Mouse (Mus musculus) adrenal gland, postnatal 25 days (tissue): ENCODE measurements at regions not wholly inside any gene's neighbourhood (a gene's known extent, or its start where the extent isn't known, plus 50 kb on each side); places are given as distances from the start of the nearest gene placed in this dataset.

Experiments used
- DNase-seq: peaks from one replicate; pipeline ENCODE4 v3.0.0; 2021; ENCODE audit warnings: mixed read lengths

DNA sequence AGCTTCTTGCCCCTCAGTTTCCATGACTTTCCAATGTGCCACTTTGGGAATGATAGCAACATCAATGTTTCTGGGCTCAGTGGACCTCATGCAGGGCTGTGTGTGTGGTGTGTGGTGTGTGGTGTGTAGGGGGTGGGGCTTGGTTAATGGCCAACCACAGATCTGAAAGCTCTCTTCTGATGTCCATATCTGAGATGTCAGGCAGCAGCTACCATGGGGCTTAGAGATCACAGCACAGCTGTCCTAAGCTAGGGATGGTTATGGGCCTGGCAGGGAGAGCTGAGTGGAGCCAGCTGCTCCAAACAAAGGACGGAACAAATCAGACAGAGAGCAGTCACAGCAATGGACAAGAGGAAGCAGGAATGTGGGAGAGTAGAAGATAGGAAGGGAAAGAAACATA is 606.8 kb upstream of the Cdh5 start:
- DNase-seq: no peak

DNA sequence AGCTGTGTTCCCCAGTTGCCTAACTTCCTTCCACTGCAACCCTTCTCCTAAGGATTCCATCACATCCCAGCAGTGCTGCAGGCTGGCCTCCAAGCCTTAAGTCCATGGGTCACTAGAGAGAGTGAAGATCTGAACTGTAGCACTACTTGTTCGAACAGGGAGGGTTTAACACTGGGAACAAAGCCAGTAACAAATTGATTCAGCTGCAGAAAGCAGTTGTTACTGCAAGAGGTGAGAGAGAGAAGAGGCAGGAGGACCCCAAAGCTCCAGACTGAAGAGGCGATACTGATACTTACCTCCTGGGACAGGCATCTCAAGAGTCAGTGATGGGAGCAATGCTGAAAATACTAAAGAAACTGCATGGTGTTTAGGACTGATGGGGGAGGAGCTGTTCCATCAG is 600.1 kb upstream of the Cdh5 start:
- no peak for DNase-seq

DNA sequence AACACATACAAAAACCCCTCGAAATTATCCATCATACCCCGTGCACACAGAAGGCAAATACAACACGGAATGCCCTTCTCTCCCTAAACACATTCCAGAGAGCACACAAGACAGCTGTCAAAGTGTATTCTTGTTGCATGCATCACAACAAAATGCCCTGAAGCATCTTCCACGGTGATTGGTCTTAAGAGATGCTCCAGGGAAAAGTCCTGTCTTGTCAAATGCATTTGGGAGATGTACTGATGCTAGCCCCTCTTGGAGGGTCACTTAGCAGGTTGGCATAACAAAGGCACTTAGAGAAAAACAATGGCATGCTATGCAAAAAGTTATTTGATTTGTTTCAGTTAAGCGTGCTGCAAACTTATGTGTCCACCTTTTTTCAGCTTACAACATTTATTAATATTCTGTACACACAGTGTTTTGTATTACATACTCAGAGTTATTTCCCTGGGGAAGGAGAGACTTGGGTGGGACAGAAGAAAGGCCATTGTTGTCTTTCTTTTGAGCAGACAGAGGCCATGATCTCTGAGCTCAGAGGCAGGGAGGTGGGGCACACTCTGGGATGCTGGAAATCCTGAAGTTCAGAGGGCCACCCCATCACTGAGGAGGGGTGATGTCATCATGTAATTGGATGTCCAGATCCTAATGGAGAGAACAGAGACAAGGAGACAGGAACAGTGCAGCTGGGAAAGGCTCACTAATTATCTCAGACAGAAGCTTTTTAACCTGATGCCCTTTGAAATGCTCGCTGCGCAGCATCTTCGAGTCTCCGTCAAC is 598.2 kb upstream of the Cdh5 start:
- no peak for DNase-seq

DNA sequence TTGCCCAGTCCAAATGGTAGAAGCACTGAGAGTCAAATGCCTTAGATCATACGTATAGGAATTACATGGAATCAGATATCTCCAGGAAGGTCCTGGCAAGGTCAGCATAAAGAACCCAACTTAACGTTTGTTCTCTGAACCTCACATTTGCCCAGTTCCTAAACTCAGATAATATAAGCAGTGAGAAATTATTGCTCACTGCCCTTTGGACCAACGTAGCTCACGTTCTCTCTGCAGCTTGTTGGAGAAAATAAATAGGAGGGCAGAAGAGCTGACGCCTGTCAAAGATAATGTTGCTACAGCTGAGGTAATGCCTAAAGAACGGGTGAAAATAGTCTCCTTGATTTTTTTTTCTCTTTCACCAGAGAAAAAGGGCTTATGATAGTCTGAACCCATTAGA is 595.1 kb upstream of the Cdh5 start:
- no peak for DNase-seq

DNA sequence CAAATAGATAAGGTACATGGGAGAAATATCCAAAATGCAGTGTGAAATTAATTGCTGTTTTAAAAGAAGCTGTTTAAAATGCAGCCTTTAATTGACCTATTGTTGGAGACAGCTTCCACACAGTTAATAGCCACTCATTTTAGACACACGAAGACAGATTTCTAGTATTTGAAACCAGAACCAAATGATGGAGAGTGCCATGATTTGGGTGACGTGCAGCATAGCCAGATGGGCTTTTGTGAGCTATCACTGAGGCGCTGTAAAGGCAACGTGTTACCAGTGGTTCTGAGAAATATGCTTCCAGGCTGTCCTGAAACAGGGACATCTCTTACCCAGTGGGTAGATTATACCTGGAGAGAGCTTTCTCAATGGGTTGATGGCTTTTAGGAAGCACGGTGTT is 594.4 kb upstream of the Cdh5 start:
- no peak for DNase-seq

DNA sequence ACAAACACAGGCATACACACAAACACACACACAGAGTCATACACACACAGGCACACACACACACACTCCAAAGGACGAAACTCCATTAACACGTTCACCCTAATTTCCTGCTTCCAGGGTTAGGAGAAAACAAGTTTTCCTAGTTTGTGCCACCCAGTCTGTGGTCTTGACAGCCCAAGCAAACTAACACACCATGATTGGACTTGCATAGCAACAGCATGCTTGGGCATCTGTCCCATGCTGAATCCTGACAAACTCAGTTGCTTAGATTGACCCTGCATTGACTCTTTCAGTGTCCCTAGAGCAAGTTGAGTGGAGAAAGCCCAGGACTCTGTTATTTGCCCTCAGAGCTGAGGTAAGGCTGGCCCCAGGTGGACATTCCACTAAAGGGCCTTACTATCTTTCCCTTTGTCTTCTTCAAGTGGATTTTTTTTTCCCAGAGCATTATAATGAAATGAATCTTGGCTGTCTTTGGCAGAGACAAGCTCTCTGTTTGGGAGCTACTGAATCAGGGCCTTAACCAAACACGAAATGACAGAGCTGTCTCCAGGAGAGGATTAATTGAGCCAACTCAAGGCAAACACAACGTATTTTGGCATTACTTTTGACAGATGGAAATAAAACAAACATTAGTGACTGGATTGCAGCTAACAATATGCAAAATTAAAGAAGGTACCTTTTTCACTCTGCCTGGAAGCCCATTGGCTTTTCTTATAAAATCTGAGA is 581.1 kb upstream of the Cdh5 start:
- DNase-seq: no peak

DNA sequence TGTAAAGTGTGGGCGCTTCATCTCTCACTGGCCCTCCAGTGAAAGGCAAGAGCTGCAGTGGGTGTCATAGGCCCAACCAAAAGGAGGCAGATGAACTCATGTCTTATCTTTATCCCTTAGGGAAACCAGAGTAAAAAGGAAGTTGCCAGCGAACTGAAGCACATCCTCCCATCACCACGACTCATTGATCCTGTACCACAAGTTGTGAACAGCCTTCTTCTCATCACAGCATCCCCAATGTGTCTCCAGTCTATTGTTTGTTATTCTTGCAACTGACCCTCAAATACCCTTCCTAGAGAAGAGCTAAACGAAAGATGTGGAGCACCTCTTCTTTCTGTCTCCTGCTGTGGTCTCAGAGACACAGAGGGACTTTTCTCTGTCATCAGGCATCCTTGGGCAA is 570.5 kb upstream of the Cdh5 start:
- DNase-seq: no peak

DNA sequence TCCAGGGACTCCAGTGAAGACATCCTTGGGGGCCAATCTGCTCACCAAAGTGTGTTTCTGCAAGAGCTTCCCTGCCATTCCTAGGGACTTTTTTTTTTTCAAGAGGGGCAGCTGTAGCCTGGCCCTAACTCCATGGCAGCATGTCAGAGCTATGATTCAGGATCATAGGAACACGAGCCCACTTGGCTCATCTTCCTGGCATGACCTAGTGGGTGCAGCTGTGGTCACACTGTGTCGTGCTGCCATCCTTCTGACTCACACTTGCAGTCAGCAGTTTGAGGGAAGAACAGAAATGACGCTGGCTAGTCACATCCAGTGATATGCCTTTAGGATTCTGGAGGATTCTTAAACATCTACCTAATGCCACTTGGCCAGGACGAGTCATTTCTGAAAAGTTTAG is 566.5 kb upstream of the Cdh5 start:
- DNase-seq: no peak

DNA sequence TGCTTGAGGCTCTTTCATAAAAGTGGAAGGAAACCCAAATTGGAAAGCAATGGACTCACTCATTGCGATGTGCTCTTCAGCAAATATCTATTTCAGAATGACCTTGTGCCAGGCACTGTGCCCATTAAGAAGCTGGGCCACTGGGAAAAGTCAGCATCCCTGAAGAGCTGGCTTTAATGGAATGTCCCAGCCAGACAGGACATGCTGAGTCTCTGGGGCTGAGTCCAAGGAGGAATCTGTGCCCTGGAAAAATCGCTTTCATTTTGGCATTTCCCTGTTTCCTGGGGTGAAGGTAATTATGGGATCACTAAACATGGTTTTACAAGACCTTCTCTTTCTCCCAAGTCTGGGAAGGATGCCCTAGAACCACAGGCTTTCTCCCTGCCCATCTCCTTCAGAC is 564.6 kb upstream of the Cdh5 start:
- DNase-seq: no peak

DNA sequence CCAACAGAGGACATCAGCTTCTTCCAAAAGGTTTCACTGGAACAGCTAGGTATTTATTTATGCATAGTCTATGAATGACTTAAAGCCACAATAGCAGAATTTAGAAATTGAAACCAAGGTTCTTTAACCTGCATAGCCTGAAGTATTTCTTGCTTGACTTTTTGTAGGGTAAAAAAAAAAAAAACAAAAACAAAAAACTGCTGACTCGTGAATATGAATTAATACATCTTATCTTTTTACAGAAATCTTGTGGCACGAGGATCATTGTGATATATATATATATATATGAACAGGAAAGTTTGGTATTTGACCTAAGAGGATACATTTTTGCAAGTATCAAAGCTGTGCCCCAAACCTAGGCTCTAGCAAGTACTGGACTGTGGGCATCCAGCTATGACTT is 559.5 kb upstream of the Cdh5 start:
- DNase-seq: no peak

DNA sequence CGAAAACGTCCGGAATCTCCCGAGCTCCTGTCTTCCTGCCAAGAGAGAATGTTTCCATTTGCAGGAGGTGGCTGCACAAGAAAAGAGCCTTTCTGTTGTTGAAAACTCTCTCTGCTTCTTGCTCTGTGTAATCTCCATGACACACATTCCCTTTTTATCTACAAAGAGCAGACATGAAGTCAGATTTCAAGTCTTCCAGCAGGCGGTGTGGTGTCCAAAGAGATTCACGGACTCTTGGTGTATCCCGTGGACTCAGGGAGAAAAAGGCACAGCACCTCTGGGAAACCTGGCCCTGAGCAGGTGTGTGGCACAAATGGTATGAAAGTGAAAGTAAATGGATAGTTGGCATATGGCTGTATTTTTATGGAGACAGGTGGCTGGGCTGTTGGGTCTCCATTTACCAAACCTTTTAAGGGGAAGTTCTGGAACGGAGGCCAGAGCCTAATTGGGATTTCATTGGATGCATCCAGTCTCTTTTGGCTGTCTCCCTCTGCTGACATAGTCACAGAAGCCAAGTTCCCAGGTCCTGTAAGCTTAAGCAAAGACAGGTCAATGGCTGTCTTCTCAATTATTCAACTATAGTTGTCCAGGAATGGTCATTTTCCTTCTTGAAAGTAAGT is 549.4 kb upstream of the Cdh5 start:
- DNase-seq: no peak

DNA sequence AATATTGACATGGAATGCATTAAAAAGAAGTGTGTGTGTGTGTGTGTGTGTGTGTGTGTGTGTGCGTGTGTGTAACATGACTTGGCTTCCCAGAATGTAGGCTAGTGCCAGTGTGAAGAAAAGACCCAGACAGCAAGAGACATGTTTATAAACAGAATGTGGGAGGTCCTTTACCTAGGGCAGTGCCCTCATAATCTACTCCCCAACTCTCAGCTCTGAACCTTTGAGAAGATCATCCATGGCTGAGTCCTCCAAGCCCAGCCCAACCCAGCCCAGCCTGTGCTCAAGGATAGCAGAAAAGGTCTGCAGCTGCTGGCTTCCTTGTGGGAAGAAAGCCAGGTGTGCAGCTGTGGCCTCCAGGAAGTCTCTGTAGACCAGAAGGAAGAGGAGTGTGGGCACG is 539.8 kb upstream of the Cdh5 start:
- no peak for DNase-seq

DNA sequence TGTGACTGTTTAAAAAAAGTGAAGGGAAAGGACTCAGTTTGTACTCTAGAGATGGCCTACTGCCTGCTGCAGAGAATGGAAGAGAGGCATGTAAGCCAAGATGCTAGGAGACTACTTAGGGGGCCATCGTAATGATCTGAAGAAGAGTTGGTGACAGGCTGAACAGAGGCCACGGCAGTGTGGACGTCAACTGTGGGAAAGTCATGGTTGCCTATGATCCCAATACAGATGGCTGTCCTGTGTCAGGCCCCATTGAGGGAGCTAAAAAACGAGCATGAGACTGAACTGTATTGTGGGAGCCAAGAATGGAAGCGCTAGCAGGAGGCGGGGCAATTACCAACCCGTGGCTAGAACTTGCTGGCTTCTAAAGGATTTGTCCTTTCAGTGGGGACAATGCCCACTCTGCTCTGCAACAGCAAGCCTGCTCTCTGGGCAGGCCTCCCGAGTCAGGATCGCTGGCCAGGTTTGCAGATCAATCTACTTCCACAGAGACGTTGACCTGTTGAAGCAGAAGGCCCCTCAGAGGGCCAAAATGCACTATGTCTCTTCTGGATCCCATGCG is 530.5 kb upstream of the Cdh5 start:
- DNase-seq: no peak

DNA sequence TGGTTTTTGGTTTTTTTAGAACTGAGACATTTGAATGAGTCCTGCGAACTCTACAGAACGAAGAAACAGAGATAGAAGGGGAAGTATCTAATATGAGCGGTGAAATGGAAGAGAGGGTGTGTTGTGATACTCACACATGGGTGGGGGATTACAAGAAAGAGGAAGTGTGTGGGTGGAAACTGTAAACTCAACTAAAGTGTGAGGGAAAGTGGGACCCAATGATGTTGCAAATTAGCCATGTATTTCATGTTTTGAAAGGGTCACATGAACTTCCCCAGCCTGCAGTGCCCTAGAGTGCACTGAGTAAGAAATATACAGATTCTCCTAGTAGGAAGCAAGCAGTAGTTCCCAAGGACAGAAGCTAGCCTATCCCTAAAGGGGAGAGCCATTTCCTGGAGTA is 524.3 kb upstream of the Cdh5 start:
- DNase-seq: no peak

DNA sequence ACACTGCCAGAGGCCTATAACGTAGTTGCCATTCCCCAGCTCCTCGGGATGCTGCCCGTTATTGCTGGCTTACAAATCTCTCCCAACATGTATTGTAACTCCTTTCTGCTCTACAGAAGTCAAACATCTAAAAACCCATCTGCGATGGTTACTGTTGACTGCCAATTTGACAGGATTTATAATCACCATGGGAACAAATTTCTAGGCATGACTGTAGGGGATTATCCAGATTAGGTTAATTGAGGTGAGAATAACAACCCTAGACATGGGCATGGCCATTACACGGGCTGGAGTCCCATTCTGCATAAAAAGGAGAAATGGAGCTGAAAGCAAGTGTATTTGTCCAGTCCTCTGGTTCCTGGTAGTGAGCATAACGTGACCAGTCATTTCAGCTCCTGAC is 523.4 kb upstream of the Cdh5 start:
- DNase-seq: no peak

DNA sequence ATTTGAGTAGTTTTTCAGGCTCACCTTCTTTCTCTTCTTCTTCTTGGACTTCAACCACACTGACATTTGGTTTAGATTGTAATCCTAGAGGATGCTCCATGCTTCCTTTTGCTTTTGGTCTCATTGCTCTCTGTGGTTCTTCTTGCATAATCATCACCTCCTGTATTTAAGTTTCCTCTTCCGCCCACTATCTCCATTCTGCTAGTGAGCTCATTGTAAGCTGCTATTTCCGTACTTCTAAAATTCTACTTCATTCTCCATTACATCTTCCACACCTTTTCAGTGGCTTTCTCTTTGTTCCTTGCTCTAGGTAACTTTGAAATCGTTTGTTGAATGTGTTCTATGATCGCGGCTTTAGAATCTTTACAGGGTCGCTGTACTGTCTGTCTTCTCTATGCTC is 493.1 kb upstream of the Cdh5 start:
- DNase-seq: no peak

DNA sequence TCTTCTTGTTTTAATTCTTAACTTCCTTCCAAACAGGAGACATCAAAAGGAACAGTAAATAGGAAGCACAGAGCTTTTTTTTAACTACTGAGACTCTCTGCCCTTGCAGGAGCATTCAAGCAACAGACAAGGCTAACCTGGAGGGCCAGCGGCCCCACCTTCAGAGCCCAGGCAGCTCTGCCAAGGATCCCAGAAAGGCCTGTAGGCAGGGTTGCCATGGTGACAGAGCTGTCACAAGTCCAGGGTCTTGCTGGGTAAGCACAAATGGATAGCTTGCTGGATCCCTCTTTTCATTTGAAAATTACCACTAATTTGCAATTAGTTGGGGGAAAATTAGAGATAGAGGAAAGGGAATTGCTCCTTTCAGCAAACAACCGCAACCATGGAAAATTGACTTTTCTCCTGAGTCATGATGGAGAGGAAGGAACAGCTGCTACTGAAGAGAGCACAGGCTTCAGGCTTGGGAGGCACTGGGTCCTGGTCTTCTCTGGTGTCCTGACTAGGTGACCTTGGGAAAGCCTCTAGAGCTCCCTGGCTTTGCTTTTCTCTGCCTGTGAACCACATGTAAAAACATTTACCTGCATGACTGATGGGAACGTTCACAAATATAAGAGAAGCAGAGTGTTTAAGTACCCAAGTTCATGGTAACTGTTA is 477.5 kb upstream of the Cdh5 start:
- peak; percentile 46 for DNase-seq

DNA sequence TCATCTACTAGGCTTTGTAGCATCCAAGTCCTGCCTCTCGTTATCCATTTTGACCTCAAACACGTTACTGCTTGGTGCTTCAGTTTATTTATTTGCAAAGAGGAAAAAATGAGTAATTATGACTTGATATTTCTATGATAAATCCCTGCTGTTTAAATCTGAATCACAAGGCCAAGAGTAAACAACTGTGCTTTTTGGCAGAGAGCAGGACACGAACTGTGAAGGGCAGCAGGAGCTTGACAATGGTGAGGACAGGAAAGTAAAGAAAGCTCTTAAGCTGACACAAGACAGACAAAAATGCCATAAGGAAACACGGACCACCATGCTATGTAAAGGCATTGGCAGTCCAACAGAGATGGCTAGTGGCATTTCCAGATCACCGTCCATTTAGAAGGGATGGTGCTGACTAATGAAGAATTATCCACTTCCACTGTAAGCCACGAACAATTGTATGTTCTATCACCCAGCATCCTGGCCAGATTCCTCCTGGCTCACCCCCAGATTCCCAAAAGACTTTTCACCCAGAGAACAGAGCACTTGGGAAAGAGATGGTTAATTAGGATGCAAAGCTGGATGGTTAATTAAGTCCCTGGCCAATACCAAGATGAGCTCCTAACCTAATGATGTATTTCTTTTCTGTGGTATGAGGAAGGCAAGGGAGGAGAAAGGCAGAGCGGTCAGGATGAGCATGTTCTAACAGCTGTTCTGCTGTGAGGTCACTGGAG is 476.1 kb upstream of the Cdh5 start:
- DNase-seq: no peak

DNA sequence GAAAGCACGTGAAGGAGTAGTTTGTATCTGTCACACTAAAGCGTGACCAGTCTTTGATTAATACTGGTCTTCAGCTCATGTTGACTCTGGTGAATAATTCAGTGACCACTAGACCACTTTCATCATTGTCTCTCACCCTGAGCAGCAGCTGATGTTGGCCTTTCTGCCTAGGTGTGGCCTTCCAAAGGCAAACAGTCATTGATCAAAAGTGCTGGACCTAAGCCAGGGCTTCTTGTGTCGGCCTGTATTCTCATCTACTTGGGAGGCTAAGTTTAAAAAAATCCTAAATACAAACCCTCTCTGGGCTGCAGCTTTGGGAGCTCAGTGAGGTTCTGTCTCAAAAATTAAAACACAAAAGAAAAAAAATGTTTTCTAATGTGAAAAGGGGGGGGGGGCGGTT is 475.0 kb upstream of the Cdh5 start:
- no peak for DNase-seq

DNA sequence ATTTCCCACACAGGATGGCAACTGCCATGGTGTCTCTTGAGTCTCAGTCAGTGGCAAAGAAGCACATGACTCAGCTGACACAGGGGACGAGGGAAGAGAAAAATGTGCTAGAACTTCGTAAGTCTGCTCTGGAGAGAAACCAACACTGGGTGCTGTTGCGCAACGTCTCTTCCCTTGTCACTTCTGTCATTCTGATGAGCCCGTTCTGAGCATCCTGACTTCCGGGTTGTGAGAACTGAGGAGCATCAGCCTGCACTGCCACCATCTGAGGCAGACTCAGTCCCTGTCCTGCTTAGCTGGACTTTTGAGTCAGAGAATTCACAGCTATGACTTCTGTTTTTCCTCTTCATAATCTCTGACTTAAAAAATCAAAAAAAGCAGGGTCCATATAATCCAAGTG is 468.9 kb upstream of the Cdh5 start:
- DNase-seq: no peak

DNA sequence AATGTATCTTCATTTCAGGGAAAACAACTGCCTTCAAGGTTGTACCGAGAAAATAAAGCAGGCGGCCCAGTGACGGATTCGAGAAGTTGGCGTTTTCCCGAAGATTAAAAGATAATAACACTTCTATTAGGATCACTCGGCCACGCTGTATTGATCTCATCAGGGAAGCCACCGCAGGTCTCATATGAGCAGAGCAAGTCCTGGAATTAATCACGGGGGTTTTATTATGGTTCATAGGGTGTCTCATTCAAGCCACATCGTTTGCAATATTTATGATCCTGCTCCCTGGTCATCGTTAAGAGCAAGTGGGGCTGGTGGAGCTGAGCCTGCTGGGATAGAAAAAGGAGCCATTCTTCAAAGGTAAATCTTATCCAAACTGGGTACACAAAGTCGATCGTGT is 466.5 kb upstream of the Cdh5 start:
- DNase-seq: no peak

DNA sequence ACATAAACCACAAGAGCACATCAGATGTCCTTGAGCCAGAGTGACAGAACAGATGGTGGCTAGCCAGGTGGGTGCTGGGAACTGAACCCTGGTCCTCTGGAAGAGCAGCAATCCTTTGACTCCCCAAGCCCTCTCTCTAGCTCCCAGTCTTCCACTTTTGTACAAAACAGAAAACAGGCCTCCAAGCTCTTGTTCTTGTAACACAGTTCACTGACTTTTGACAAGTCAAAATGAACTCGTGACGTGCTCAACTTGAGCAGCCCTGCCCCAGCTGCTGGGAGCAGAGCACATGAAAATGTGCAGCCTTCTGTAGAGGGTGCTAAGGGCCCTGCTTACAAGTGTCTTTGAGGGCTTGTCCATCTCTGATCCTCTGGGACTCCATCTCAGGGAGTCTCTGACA is 457.8 kb upstream of the Cdh5 start:
- no peak for DNase-seq
